Mouse (Mus musculus) midbrain, embryonic 14.5 days (tissue): Measurements from ENCODE around the gene Pik3r5. TPM values are rescaled to one million over a fixed set of nuclear protein-coding genes. Genes with fewer than 3 reads are reported as not detected.

Experiments used
- ATAC-seq: fragments of 200-750 bp; cut with Nextera tagmentation; 2 replicates; pipeline ENCODE4 v1.8.0; 2017; ENCODE audit warnings: moderate number of reproducible peaks, moderate library complexity; ENCODE audit not compliant: low FRiP score, low TSS enrichment
- DNase-seq: peaks from one replicate; pipeline ENCODE4 v3.0.0-alpha.2; 2015
- H3K27ac ChIP-seq: fragments of 300-500 bp; sonication (generic); replicated peaks from 2 replicates; pipeline ENCODE4 v1.5.1; 2014; ENCODE audit warnings: mild to moderate bottlenecking, low read depth, low read length, moderate library complexity
- H3K27me3 ChIP-seq: fragments of 300-500 bp; sonication (generic); 2 replicates; pipeline ENCODE4 v1.6.1; 2014; ENCODE audit warnings: low read length, control low read depth, mixed read lengths; ENCODE audit not compliant: control insufficient read depth, insufficient read depth
- H3K36me3 ChIP-seq: fragments of 300-500 bp; sonication (generic); 2 replicates; pipeline ENCODE4 v1.6.1; 2014; ENCODE audit warnings: low read length, control low read depth; ENCODE audit not compliant: control insufficient read depth, insufficient read depth
- H3K4me1 ChIP-seq: fragments of 300-500 bp; sonication (generic); 2 replicates; pipeline ENCODE4 v1.6.1; 2014; ENCODE audit warnings: mild to moderate bottlenecking, antibody characterized with exemption, low read length, control low read depth; ENCODE audit not compliant: control insufficient read depth, insufficient read depth
- H3K4me2 ChIP-seq: fragments of 300-500 bp; sonication (generic); 2 replicates; pipeline ENCODE4 v1.6.1; 2014; ENCODE audit warnings: mild to moderate bottlenecking, low read length, moderate library complexity
- H3K4me3 ChIP-seq: fragments of 300-500 bp; sonication (generic); replicated peaks from 2 replicates; pipeline ENCODE4 v1.5.1; 2014; ENCODE audit warnings: low read depth, low read length
- H3K9ac ChIP-seq: fragments of 300-500 bp; sonication (generic); replicated peaks from 2 replicates; pipeline ENCODE4 v1.6.1; 2014; ENCODE audit warnings: mild to moderate bottlenecking, low read length, moderate library complexity
- H3K9me3 ChIP-seq: fragments of 300-500 bp; sonication (generic); 2 replicates; pipeline ENCODE4 v1.6.1; 2016; ENCODE audit warnings: low read length, control low read depth, mixed read lengths; ENCODE audit not compliant: control insufficient read depth
- WGBS: fragments of 180-500 bp; shearing (Covaris S2); extraction: QIAGEN DNeasy Blood & Tissue Kit; methylation state at CpG from one replicate; pipeline ENCODE4 v1.1.7; 2014; 5-methylcytosine and 5-hydroxymethylcytosine counted together
- polyA plus RNA-seq: library from polyadenylated mRNA; unstranded; fragments of >200 nt; fragmentation: Nextera tagmentation; extraction: Ambion mirVana; gene quantifications from 2 replicates; pipeline ENCODE4 v1.2.1, GENCODE M21; 2014

Pik3r5 gene
- polyA plus RNA-seq, 1 experiment from 2014 or later: 0.54 TPM

DNA sequence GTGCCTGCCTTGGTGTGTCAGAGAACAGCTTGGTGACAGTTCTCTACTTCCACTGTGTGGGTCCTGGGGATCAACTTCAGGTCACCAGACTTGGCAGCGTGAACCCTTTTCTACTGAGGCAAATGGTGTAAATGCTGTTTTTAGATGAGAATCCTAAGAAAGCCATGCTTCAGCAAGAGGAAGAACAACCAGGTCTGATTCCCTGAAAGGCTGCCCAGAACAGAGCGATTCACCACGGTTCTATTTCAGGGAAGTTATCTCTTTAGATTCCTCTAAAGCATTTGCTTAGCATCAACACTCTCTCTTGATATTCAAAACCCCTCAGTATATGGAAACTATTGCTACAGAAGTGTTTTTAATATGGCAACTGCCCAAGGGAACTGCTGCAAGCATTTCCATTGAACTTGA lies 46.7 kb downstream of the Pik3r5 start:
- H3K4me1 ChIP-seq: no peaks in the 10 kb centered on the region
- no peak for DNase-seq
- H3K36me3 ChIP-seq: no peaks in the 10 kb centered on the region

DNA sequence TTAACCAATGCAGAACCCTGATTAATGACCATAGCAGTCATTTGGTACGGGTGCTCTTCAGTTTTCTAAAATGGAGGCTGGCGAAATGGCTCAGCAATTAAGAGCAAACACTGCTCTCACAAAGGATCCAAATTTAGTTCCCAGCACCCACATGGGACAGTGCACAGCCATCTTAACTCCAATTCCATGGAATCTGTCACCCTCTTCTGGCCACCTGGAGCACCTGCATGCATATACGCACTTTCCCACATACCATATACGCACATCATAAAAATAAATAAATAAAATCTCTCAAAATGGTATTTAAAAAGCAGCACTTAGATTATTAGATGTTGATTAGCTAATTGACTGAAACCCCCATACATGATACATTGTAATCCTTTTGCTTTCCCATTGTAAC lies 48.7 kb downstream of the Pik3r5 start:
- no peak overlapping the region for H3K9ac ChIP-seq
- H3K4me1 ChIP-seq: no peaks in the 10 kb centered on the region
- no peak overlapping the region for H3K4me2 ChIP-seq
- DNase-seq (no peak), ATAC-seq (no peak)
- no peaks in the 10 kb centered on the region for H3K27me3 ChIP-seq
- no peaks in the 10 kb centered on the region for H3K9me3 ChIP-seq
- H3K27ac ChIP-seq: no peak overlapping the region
- no peak overlapping the region for H3K4me3 ChIP-seq
- WGBS: 96% methylated on average over 4 of the region's 4 CpGs
- H3K36me3 ChIP-seq: no peaks in the 10 kb centered on the region

More for the DNA sequence above, 46.7 kb downstream of the Pik3r5 start:
- Histone ChIP-seq H3K4me2 (no peak overlapping the region), H3K9me3 (no peaks in the 10 kb centered on the region), H3K27ac (no peak overlapping the region), H3K4me3 (no peak overlapping the region), H3K27me3 (no peaks in the 10 kb centered on the region), H3K9ac (no peak overlapping the region)
- ATAC-seq: no peak
- 86% methylated on average over 3 of the region's 3 CpGs for WGBS

DNA sequence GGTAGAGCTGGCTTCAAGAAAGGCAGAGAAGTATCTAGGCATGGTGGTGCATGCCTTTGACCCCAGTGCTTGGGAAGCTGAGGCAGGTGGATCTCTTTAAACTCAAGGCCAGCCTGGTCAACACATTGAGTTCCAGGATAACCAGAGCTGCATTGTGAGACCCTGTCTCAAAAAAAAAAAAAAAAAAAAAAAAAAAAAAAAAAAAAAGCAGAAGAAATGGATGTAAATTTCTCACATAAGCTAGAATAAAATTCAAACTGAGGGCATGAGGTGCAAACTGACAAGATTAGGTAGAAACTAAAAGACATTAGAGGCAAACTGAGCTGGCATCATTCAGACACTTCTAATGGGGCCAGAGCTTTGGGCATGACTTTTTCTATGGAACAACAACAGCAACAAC lies 50.1 kb downstream of the Pik3r5 start:
- no peak overlapping the region for H3K4me2 ChIP-seq
- no peak overlapping the region for H3K4me3 ChIP-seq
- no peak overlapping the region for H3K27ac ChIP-seq
- H3K27me3 ChIP-seq: no peaks in the 10 kb centered on the region
- no peaks in the 10 kb centered on the region for H3K4me1 ChIP-seq
- no peak overlapping the region for H3K9ac ChIP-seq
- no peaks in the 10 kb centered on the region for H3K36me3 ChIP-seq
- DNase-seq (no peak), ATAC-seq (no peak)
- H3K9me3 ChIP-seq: no peaks in the 10 kb centered on the region

DNA sequence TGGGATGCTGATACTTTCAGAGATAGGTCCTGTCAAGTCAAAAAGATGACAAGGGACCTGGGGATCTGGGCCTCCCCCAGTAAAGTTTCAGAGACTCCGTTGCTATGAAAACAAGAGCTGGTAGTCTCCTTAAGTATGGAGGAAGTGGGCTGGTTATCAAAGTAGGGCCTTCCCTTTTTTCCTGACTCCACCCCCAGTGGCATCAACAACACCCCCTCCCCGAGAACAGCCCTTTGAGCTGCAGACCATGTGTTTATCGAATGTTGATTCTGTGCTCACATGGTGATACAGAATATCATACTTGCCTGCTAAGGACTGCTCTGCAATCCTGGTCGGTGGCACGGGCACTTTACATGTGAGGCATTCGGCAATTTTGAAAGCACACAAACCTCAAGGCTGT lies 51.3 kb downstream of the Pik3r5 start:
- Histone ChIP-seq H3K9ac (no peak overlapping the region), H3K4me1 (no peaks in the 10 kb centered on the region), H3K27ac (no peak overlapping the region), H3K4me2 (no peak overlapping the region), H3K27me3 (no peaks in the 10 kb centered on the region), H3K36me3 (no peaks in the 10 kb centered on the region), H3K9me3 (no peaks in the 10 kb centered on the region), H3K4me3 (no peak overlapping the region)
- no peak for DNase-seq
- 86% methylated on average over 6 of the region's 6 CpGs for WGBS
- no peak for ATAC-seq

DNA sequence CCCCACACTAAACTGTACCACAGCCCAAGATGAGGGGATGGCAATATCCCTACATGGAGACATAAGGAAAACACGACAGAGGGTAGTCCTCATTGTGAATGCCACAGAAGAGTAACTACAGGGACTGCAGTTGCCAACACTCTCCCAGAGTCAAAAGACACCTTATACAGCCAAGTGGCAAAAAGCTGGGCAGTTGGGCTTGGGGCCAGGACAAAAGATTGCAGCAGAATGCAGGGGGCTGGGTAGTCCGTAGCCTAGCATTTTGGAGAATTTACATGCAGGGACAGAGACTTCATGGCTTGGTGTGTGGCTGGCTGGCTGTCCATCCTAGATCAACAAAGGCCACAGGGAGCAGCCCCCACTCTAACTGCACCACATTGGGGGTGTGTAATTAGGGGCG lies 52.5 kb downstream of the Pik3r5 start:
- 76% methylated on average over 3 of the region's 3 CpGs for WGBS
- no peaks in the 10 kb centered on the region for H3K27me3 ChIP-seq
- no peaks in the 10 kb centered on the region for H3K4me1 ChIP-seq
- H3K4me2 ChIP-seq: no peak overlapping the region
- no peak overlapping the region for H3K27ac ChIP-seq
- H3K9ac ChIP-seq: no peak overlapping the region
- H3K36me3 ChIP-seq: no peaks in the 10 kb centered on the region
- H3K9me3 ChIP-seq: no peaks in the 10 kb centered on the region
- ATAC-seq (no peak), DNase-seq (peak; percentile 15)
- H3K4me3 ChIP-seq: no peak overlapping the region

DNA sequence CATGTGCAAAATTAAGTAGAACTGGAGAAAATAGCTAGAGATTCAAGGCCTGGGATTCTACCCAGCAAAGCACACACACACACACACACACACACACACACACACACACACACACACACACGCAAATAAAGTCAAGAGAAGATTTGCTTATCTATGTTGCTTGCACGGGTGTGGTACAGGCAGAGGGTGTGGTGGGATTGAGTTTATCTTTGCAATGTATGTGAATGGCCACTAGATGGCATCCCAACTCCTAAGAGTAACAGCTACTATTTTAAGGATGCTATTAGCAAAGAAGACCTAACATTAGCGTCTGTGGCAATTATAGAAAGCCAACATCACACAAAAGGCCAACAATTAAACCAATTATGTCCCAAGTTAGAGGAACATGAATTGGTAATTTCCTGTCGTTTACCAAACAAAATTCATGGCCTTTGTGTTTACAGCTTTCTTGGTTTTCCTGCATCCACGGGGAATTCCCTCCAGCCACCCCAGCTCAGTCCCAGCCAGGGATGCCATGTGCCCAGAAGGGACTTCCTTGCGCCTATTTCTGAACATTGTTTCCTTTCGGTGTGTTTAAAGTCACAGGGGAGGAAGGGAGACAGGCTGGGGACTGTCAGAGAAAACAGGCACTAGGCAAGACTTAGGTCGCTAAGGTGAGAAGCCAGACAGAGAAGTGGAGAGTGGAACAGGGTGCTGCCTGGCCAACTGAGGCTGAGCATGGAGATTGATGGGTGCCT lies 53.5 kb downstream of the Pik3r5 start:
- WGBS: 38% methylated on average over 8 of the region's 8 CpGs
- no peaks in the 10 kb centered on the region for H3K4me1 ChIP-seq
- no peak overlapping the region for H3K4me3 ChIP-seq
- no peaks in the 10 kb centered on the region for H3K27me3 ChIP-seq
- ATAC-seq: no peak
- H3K4me2 ChIP-seq: no peak overlapping the region
- H3K27ac ChIP-seq: no peak overlapping the region
- no peak overlapping the region for H3K9ac ChIP-seq
- no peaks in the 10 kb centered on the region for H3K36me3 ChIP-seq
- no peaks in the 10 kb centered on the region for H3K9me3 ChIP-seq
- DNase-seq: peak; percentile 88

DNA sequence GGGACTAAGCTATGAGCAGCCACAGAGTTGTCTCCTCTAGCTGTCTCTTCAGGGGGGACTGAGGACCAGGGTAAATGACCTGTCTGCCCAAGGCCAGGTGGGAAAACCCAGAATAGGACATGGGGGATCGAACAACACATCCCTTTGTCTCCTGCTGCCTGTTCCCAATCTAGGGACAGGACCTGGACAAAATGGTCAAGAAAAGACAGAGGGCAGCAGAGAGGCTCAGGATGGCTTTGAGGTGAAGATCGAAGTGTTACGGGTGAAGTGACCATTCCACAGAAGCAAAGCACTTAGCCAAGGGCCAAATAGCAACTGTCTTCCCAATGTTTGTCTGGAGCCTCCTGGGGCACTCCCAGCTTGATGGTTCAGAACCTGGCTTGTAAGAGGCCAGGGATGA lies 54.2 kb downstream of the Pik3r5 start:
- Histone ChIP-seq H3K27me3 (no peaks in the 10 kb centered on the region), H3K9ac (no peak overlapping the region), H3K36me3 (no peaks in the 10 kb centered on the region), H3K4me1 (no peaks in the 10 kb centered on the region), H3K4me3 (no peak overlapping the region), H3K9me3 (no peaks in the 10 kb centered on the region), H3K27ac (no peak overlapping the region), H3K4me2 (no peak overlapping the region)
- ATAC-seq (no peak), DNase-seq (no peak)
- WGBS: 88% methylated on average over 3 of the region's 3 CpGs

DNA sequence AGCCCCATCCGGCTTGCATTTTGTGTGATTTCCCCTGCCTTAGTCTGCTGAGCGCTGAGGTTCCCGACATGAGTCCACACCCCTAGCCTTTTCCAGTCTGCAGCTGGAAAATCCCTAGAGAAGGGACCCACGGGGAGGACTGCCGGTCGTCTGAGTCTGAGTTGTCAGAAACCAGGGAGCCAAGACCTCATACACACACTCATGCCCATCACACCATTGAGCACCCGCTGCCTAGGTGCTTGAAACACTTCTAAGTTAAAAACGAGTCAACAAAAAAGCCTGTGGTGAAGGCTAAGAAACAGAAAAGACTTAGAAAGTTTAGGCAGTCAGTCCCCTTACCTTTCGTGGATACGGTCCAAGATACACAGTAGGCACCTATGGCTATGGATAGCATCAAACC lies 55.8 kb downstream of the Pik3r5 start:
- Histone ChIP-seq H3K27me3 (no peaks in the 10 kb centered on the region), H3K4me3 (no peak overlapping the region)
- ATAC-seq: no peak

DNA sequence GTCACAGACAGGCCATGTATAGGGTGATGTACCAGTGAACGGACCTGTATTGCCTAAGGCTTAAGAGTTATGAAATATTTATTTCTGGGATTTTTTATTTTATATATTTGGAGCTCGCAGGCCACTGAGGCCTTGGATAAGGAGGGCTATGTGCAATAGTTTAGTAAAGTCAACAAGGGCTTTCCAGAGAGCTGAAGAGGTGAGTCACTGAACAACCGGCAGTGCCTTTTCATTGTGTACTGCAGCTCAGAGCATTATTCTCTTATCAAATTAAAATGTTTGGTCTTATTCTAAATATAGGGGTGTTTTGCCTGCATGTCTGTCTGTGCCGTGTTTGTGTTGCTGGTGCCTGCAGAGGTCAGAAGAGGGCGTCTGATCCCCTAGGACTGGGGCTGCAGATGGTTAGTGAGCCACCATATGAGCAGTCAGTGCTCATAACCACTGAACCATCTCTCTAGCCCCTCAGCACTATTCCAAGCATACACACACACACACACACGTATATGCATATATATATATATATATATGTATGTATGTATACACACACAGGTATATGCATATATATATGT lies 56.4 kb downstream of the Pik3r5 start:
- WGBS: 75% methylated on average over 6 of the region's 6 CpGs
- Histone ChIP-seq H3K9me3 (no peaks in the 10 kb centered on the region), H3K36me3 (no peaks in the 10 kb centered on the region), H3K4me3 (no peak overlapping the region), H3K27me3 (no peaks in the 10 kb centered on the region), H3K4me1 (no peaks in the 10 kb centered on the region), H3K27ac (no peak overlapping the region), H3K4me2 (no peak overlapping the region), H3K9ac (no peak overlapping the region)
- no peak for DNase-seq
- no peak for ATAC-seq

More for the DNA sequence above, 55.8 kb downstream of the Pik3r5 start:
- Histone ChIP-seq H3K9ac (no peak overlapping the region), H3K4me2 (no peak overlapping the region), H3K4me1 (no peaks in the 10 kb centered on the region), H3K27ac (no peak overlapping the region), H3K36me3 (no peaks in the 10 kb centered on the region), H3K9me3 (no peaks in the 10 kb centered on the region)
- 90% methylated on average over 10 of the region's 10 CpGs for WGBS
- DNase-seq: no peak
